Mouse (Mus musculus) MEL (cell line): ENCODE results near the gene Slc25a21.

Source experiments
- BHLHE40 ChIP-seq: IDR thresholded peaks from 2 replicates; pipeline ENCODE4 v1.6.1; 2012; ENCODE audit warnings: low read depth, mild to moderate bottlenecking, inconsistent platforms, low read length, improper control_type of control experiment, borderline replicate concordance
- CTCF ChIP-seq, 3 experiments: IDR thresholded peaks in 2 of 3; conservative IDR thresholded peaks in 1 of 3; 2 replicates each; pipeline ENCODE4 v1.5.1; 2011 to 2012; ENCODE audit warnings: low read length in 3 of 3, low read depth in 2 of 3, mild to moderate bottlenecking in 2 of 3, improper control_type of control experiment in 1 of 3, inconsistent platforms in 1 of 3, mixed read lengths in 1 of 3, moderate library complexity in 1 of 3; ENCODE audit not compliant: control insufficient read depth in 1 of 3, insufficient read depth in 1 of 3, poor library complexity in 1 of 3, severe bottlenecking in 1 of 3
- E2F4 ChIP-seq: IDR thresholded peaks from 2 replicates; pipeline ENCODE4 v1.6.1; 2011; ENCODE audit warnings: low read depth, low read length, improper control_type of control experiment, borderline replicate concordance
- ELF1 ChIP-seq: IDR thresholded peaks from 2 replicates; pipeline ENCODE4 v1.6.1; 2014; ENCODE audit warnings: low read depth, mild to moderate bottlenecking, inconsistent platforms, low read length, improper control_type of control experiment, moderate library complexity
- EP300 ChIP-seq, 2 experiments: IDR thresholded peaks; 2 replicates each; pipeline ENCODE4 v1.6.1; 2011; ENCODE audit warnings: improper control_type of control experiment in 2 of 2, low read length in 2 of 2, low read depth in 1 of 2, mild to moderate bottlenecking in 1 of 2
- GABPA ChIP-seq: IDR thresholded peaks from 2 replicates; pipeline ENCODE4 v1.6.1; 2012; ENCODE audit warnings: low read depth, mild to moderate bottlenecking, inconsistent platforms, low read length, improper control_type of control experiment, moderate library complexity
- GATA1 ChIP-seq: IDR thresholded peaks from 2 replicates; pipeline ENCODE4 v1.6.1; 2011; ENCODE audit warnings: low read depth, low read length, improper control_type of control experiment
- JUND ChIP-seq: IDR thresholded peaks from 2 replicates; pipeline ENCODE4 v1.6.1; 2011; ENCODE audit warnings: low read depth, mild to moderate bottlenecking, improper control_type of control experiment, low read length
- MAX ChIP-seq: IDR thresholded peaks from 2 replicates; pipeline ENCODE4 v1.6.1; 2011; ENCODE audit warnings: low read length, improper control_type of control experiment
- MYC ChIP-seq: IDR thresholded peaks from 2 replicates; pipeline ENCODE4 v1.6.1; 2011; ENCODE audit warnings: low read depth, mild to moderate bottlenecking, low read length, improper control_type of control experiment, moderate library complexity
- NRF1 ChIP-seq: IDR thresholded peaks from 2 replicates; pipeline ENCODE4 v1.6.1; 2014; ENCODE audit warnings: low read depth, mild to moderate bottlenecking, inconsistent platforms, low read length, improper control_type of control experiment, moderate library complexity; ENCODE audit not compliant: poor library complexity, insufficient read depth, severe bottlenecking
- POLR2A ChIP-seq, 2 experiments: IDR thresholded peaks; 2 replicates each; pipeline ENCODE4 v1.6.1; 2011 to 2012; ENCODE audit warnings: low read length in 2 of 2, mild to moderate bottlenecking in 2 of 2, control low read depth in 1 of 2, improper control_type of control experiment in 1 of 2, low read depth in 1 of 2, moderate library complexity in 1 of 2; ENCODE audit not compliant: control insufficient read depth in 1 of 2, insufficient read depth in 1 of 2, poor library complexity in 1 of 2
- SMC3 ChIP-seq: IDR thresholded peaks from 2 replicates; pipeline ENCODE4 v1.6.1; 2011; ENCODE audit warnings: low read depth, low read length, improper control_type of control experiment
- USF1 ChIP-seq: IDR thresholded peaks from 2 replicates; pipeline ENCODE4 v1.6.1; 2014; ENCODE audit warnings: low read depth, mild to moderate bottlenecking, inconsistent platforms, low read length, improper control_type of control experiment, moderate library complexity

DNA sequence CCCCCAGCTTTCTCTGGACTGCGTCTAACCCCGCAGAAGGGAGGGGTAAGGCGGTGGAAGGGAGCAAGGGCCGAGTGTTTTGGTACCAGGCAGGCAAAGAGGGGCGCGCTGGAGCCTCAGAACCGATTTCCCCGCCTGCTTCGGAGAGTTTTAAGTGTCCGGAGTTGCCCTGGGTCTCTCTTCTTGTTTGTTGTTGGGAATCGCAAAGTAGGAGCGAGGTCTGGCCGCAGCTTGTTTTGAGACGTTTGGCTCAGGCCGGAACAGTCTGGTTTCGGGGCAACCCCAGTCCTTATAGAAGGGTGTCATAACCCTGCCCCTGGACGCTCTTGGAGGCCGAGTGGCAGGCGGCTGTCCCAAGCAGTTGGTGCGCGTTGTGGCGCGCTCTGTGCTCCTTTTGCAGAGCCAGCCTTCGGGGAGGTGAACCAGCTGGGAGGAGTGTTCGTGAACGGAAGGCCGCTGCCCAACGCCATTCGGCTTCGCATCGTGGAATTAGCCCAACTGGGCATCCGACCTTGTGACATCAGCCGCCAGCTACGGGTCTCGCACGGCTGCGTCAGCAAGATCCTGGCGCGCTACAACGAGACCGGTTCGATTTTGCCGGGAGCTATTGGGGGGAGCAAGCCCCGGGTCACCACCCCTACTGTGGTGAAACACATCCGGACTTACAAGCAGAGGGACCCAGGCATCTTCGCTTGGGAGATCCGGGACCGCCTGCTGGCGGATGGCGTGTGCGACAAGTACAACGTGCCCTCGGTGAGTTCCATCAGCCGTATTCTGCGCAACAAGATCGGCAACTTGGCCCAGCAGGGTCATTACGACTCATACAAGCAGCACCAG is 500.9 kb downstream of the Slc25a21 start:
- TF ChIP-seq GATA1 (no peak), MYC (no peak), POLR2A (IDR thresholded peaks at IDR 0.05; ENCODE audit: control insufficient read depth in 1 of 2, insufficient read depth in 1 of 2, low read depth in 1 of 2, low read length in 2 of 2, poor library complexity in 1 of 2) (no peak), USF1 (no peak), E2F4 (no peak), CTCF (IDR thresholded peaks at IDR 0.05 in 2 of 3, conservative IDR thresholded peaks at IDR 0.05 in 1 of 3; ENCODE audit: control insufficient read depth in 1 of 3, insufficient read depth in 1 of 3, low read depth in 2 of 3, low read length in 3 of 3, poor library complexity in 1 of 3, severe bottlenecking in 1 of 3) (no peak), JUND (no peak), ELF1 (no peak), GABPA (no peak), NRF1 (peak; percentile 19; the same call in 1 of the 2 replicates), MAX (no peak), EP300 (IDR thresholded peaks at IDR 0.05; ENCODE audit: low read depth in 1 of 2, low read length in 2 of 2) (no peak), BHLHE40 (no peak), SMC3 (no peak)
